In genomic region chr1:78425309-78425708, GRCm38 (mm10) we compare ENCODE assay signal across 14 mouse cellular contexts.
DNase-seq lines count a peak whose midpoint lies in the region; ATAC-seq and TF ChIP-seq lines count a peak whose summit lies in the region.
"Had no signal": no experiment of that assay in that cellular context is flagged by ENCODE, and none has a peak within 500 bp of the region (broad histone marks: within the 10 kb centered on the region; RNA-seq: fewer than 3 reads in every experiment).

No protein-coding gene starts in this region.

- no peak for DNase-seq in heart, postnatal 0 days (ENCODE audit: low spot score)
- no peak for DNase-seq in heart, postnatal 36 days
- DNase-seq in left cerebral cortex, adult 2 months (ENCODE audit: extremely low spot score in 1 of 2, low spot score in 2 of 2) = no peak
- no peak for DNase-seq in left cerebral cortex, adult 18-20 months (ENCODE audit: low spot score in 2 of 2)
- no peak for DNase-seq in spleen, adult 2 months (ENCODE audit: low read depth in 1 of 2, low spot score in 2 of 2)
- no peak for DNase-seq in spleen, adult 18-20 months
- no peak for DNase-seq in cerebellum, adult 18-20 months
- DNase-seq: cerebellum, postnatal 36 days; kidney, adult 9 months; thymus, postnatal 14 days had no signal

- no peak for ATAC-seq in heart, postnatal 0 days (ENCODE audit: insufficient read depth, low read depth)
- ATAC-seq: activated CD4-positive, CD25-positive, alpha-beta regulatory T cell, adult 4 months had no signal

- H3K9ac ChIP-seq in heart, postnatal 0 days (replicated peaks; ENCODE audit: low read depth, low read length) = no peak overlapping the region
- H3K9ac ChIP-seq: embryonic facial prominence, embryonic 15.5 days; forebrain, embryonic 12.5 days; liver, embryonic 15.5 days had no signal

- H3K4me3 ChIP-seq in heart, postnatal 0 days (ENCODE audit: low read depth, low read length) = no peak overlapping the region
- H3K4me3 ChIP-seq in left cerebral cortex, adult 2 months = no peak overlapping the region
- H3K4me3 ChIP-seq in spleen, adult 2 months (ENCODE audit: extremely low read depth, insufficient read depth, insufficient read length) = no peak overlapping the region
- H3K4me3 ChIP-seq: embryonic facial prominence, embryonic 15.5 days; forebrain, embryonic 12.5 days; liver, embryonic 15.5 days had no signal

- TF ChIP-seq EP300 in heart, postnatal 0 days (IDR thresholded peaks at IDR 0.05; ENCODE audit: low read depth) = no peak

- intact Hi-C loops in heart, postnatal 36 days (cut with DNase I) = loop anchor here (10.0 kb wide), 1 partner anchor 481 kb away; no protein-coding TSS in a partner anchor
- intact Hi-C loops in left cerebral cortex, adult 2 months (cut with DNase I) = no loop called here

- H3K4me1 ChIP-seq in heart, postnatal 0 days (ENCODE audit: control insufficient read depth, insufficient read depth) = peaks cover 26% of the 10 kb centered on the region
- peaks cover 25% of the 10 kb centered on the region; the same call in 1 of the 2 replicates for H3K4me1 ChIP-seq in spleen, adult 2 months (ENCODE audit: control insufficient read depth, insufficient read depth, insufficient read length)

- H3K27ac ChIP-seq in heart, postnatal 0 days (ENCODE audit: low read depth) = peak overlapping the region; percentile 86
- H3K27ac ChIP-seq in left cerebral cortex, adult 2 months = peak overlapping the region; percentile 72; the same call in 1 of the 2 replicates
- peak overlapping the region; percentile 46 for H3K27ac ChIP-seq in spleen, adult 2 months (ENCODE audit: insufficient read depth, low read length)
- H3K27ac ChIP-seq: embryonic facial prominence, embryonic 15.5 days; forebrain, embryonic 12.5 days; liver, embryonic 15.5 days had no signal

- H3K9me3 ChIP-seq in heart, postnatal 0 days (replicated peaks; ENCODE audit: control insufficient read depth, low read length) = no peaks in the 10 kb centered on the region
- H3K9me3 ChIP-seq: embryonic facial prominence, embryonic 15.5 days; forebrain, embryonic 12.5 days; liver, embryonic 15.5 days had no signal

- H3K27me3 ChIP-seq in heart, postnatal 0 days (ENCODE audit: control insufficient read depth, insufficient read depth, low read length) = no peaks in the 10 kb centered on the region
- H3K27me3 ChIP-seq in spleen, adult 2 months (ENCODE audit: control insufficient read depth, insufficient read depth, low read length) = no peaks in the 10 kb centered on the region
- H3K27me3 ChIP-seq: embryonic facial prominence, embryonic 15.5 days; liver, embryonic 15.5 days had no signal

- no peak overlapping the region for H3K4me2 ChIP-seq in heart, postnatal 0 days (ENCODE audit: low read depth, low read length)
- H3K4me2 ChIP-seq: embryonic facial prominence, embryonic 15.5 days; forebrain, embryonic 12.5 days; liver, embryonic 15.5 days had no signal

- 88% methylated on average over 7 of the region's 7 CpGs for WGBS in heart, postnatal 0 days
- 65% methylated on average over 7 of the region's 7 CpGs for WGBS in spleen, adult 2 months

- no peak for TF ChIP-seq POLR2A in spleen, adult 2 months (IDR thresholded peaks at IDR 0.05; ENCODE audit: low read depth, low read length)

- peaks cover 4% of the 10 kb centered on the region; the same call in 1 of the 2 replicates for H3K36me3 ChIP-seq in heart, postnatal 0 days (replicated peaks; ENCODE audit: control insufficient read depth, insufficient read depth, low read length)
- H3K36me3 ChIP-seq in spleen, adult 2 months (ENCODE audit: control insufficient read depth, insufficient read depth, low read length) = peaks cover 4% of the 10 kb centered on the region

- no peak for TF ChIP-seq CTCF in heart, postnatal 0 days (IDR thresholded peaks at IDR 0.05; ENCODE audit: low read depth)
- TF ChIP-seq CTCF in left cerebral cortex, adult 2 months (IDR thresholded peaks at IDR 0.05) = no peak
- no peak for TF ChIP-seq CTCF in spleen, adult 2 months (IDR thresholded peaks at IDR 0.05; ENCODE audit: extremely low read depth, insufficient read depth, insufficient read length, insufficient replicate concordance)
